Mouse (Mus musculus): Measurements from ENCODE around the gene Rab31. TPM values are rescaled to one million over a fixed set of nuclear protein-coding genes. Genes with fewer than 3 reads are reported as not detected.

Rab31 gene
- polyA plus RNA-seq, 1 experiment = 32.1 TPM

GRCm38 (mm10) chr17:65675985-65676384 lies 96.6 kb downstream of the Rab31 start:
- Histone ChIP-seq H3K36me3 (ENCODE audit: control insufficient read depth, insufficient read depth, low read length) (no peaks in the 10 kb centered on the region), H3K4me3 (ENCODE audit: control insufficient read depth, low read depth, low read length) (no peak overlapping the region), H3K27ac (ENCODE audit: control insufficient read depth, insufficient read depth, low read depth, low read length) (peak overlapping the region; percentile 69), H3K4me1 (ENCODE audit: control insufficient read depth, insufficient read depth, low read length) (peaks cover 6% of the 10 kb centered on the region; the same call in 1 of the 2 replicates), H3K27me3 (ENCODE audit: control insufficient read depth, insufficient read depth, low read length) (no peaks in the 10 kb centered on the region)
- TF ChIP-seq POLR2A (IDR thresholded peaks at IDR 0.05; ENCODE audit: control insufficient read depth, low read depth, low read length) = no peak
- TF ChIP-seq CTCF (IDR thresholded peaks at IDR 0.05; ENCODE audit: control insufficient read depth, insufficient read depth, insufficient replicate concordance, low read depth, low read length) = no peak

GRCm38 (mm10) chr17:65674710-65675171 lies 97.8 kb downstream of the Rab31 start:
- no peaks in the 10 kb centered on the region for H3K27me3 ChIP-seq (ENCODE audit: control insufficient read depth, insufficient read depth, low read length)
- no peaks in the 10 kb centered on the region for H3K36me3 ChIP-seq (ENCODE audit: control insufficient read depth, insufficient read depth, low read length)
- TF ChIP-seq CTCF (IDR thresholded peaks at IDR 0.05; ENCODE audit: control insufficient read depth, insufficient read depth, insufficient replicate concordance, low read depth, low read length) (no peak), POLR2A (IDR thresholded peaks at IDR 0.05; ENCODE audit: control insufficient read depth, low read depth, low read length) (no peak)
- H3K4me3 ChIP-seq (ENCODE audit: control insufficient read depth, low read depth, low read length) = peak overlapping the region; percentile 39
- H3K27ac ChIP-seq (ENCODE audit: control insufficient read depth, insufficient read depth, low read depth, low read length) = peak overlapping the region; percentile 77
- peaks cover 4% of the 10 kb centered on the region; the same call in 1 of the 2 replicates for H3K4me1 ChIP-seq (ENCODE audit: control insufficient read depth, insufficient read depth, low read length)

DNA sequence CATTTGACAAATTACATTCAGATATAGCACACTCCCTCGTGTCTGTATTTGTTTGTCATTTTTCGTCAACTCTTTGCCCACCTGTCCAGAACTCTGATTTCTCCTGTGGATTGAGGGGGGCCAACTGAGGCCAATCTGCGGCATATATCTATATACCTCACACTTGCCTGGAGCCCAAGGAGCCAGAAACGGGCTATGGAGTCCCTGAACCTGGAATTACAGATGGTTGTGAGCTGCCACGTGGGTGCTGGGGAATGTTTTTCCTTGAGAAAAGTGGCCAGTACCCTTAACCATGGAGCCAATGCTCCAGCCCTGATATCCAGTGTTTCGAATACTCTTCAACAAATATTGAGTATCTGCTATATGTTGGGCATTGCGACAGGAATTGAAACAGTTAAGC lies 99.6 kb downstream of the Rab31 start:
- no peaks in the 10 kb centered on the region for H3K36me3 ChIP-seq (ENCODE audit: control insufficient read depth, insufficient read depth, low read length)
- H3K27ac ChIP-seq (ENCODE audit: control insufficient read depth, insufficient read depth, low read depth, low read length) = no peak overlapping the region
- peaks cover 4% of the 10 kb centered on the region; the same call in 1 of the 2 replicates for H3K4me1 ChIP-seq (ENCODE audit: control insufficient read depth, insufficient read depth, low read length)
- TF ChIP-seq CTCF (IDR thresholded peaks at IDR 0.05; ENCODE audit: control insufficient read depth, insufficient read depth, insufficient replicate concordance, low read depth, low read length) = no peak
- TF ChIP-seq POLR2A (IDR thresholded peaks at IDR 0.05; ENCODE audit: control insufficient read depth, low read depth, low read length) = no peak
- no peaks in the 10 kb centered on the region for H3K27me3 ChIP-seq (ENCODE audit: control insufficient read depth, insufficient read depth, low read length)
- H3K4me3 ChIP-seq (ENCODE audit: control insufficient read depth, low read depth, low read length) = no peak overlapping the region; the same call in 1 of the 2 replicates

GRCm38 (mm10) chr17:65669061-65669460 lies 103.5 kb downstream of the Rab31 start:
- Histone ChIP-seq H3K27me3 (ENCODE audit: control insufficient read depth, insufficient read depth, low read length) (no peaks in the 10 kb centered on the region), H3K36me3 (ENCODE audit: control insufficient read depth, insufficient read depth, low read length) (no peaks in the 10 kb centered on the region), H3K4me3 (ENCODE audit: control insufficient read depth, low read depth, low read length) (no peak overlapping the region), H3K4me1 (ENCODE audit: control insufficient read depth, insufficient read depth, low read length) (no peaks in the 10 kb centered on the region; the same call in 1 of the 2 replicates), H3K27ac (ENCODE audit: control insufficient read depth, insufficient read depth, low read depth, low read length) (no peak overlapping the region)
- no peak for TF ChIP-seq POLR2A (IDR thresholded peaks at IDR 0.05; ENCODE audit: control insufficient read depth, low read depth, low read length)
- TF ChIP-seq CTCF (IDR thresholded peaks at IDR 0.05; ENCODE audit: control insufficient read depth, insufficient read depth, insufficient replicate concordance, low read depth, low read length) = no peak

GRCm38 (mm10) chr17:65667792-65668191 lies 104.8 kb downstream of the Rab31 start:
- H3K27me3 ChIP-seq (ENCODE audit: control insufficient read depth, insufficient read depth, low read length) = no peaks in the 10 kb centered on the region
- H3K4me3 ChIP-seq (ENCODE audit: control insufficient read depth, low read depth, low read length) = no peak overlapping the region
- no peaks in the 10 kb centered on the region for H3K36me3 ChIP-seq (ENCODE audit: control insufficient read depth, insufficient read depth, low read length)
- H3K27ac ChIP-seq (ENCODE audit: control insufficient read depth, insufficient read depth, low read depth, low read length) = peak overlapping the region; percentile 41
- H3K4me1 ChIP-seq (ENCODE audit: control insufficient read depth, insufficient read depth, low read length) = peaks cover 3% of the 10 kb centered on the region
- TF ChIP-seq CTCF (IDR thresholded peaks at IDR 0.05; ENCODE audit: control insufficient read depth, insufficient read depth, insufficient replicate concordance, low read depth, low read length) (no peak), POLR2A (IDR thresholded peaks at IDR 0.05; ENCODE audit: control insufficient read depth, low read depth, low read length) (no peak)

DNA sequence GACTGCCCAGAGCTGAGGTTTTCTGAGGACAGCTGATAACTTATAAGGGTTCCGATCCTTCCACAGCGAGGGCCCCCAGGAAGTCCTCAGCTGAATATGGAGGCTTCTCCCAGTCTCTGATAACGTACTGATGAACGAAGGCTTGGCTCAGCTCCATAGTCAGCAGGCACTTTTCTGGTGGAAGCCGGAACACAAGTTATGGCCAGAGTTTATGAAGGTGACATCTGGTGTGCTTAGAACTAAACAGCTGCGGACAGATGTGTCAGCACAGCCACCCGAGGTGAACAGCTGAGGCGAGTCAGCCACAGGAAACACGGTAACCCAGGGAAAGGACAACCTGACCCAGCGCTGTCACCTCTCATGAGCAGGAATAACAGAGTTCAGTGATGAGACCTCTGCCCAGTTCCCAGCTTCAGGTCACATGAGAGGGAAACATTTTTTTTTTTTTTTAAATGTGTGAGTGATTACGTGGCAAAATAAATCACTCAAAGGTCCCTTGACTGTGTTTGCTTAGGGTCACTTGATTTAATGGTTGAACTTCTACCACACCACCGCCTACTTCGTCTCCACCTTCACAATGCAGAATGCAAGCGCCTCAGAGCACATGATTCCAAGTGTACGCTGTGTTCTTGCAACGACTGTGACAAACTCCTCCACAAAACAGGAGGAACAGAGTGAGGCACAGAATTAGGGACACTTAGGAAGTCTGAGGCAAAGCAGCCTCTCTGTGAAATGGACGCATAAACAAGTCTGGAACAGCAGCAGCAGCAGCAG lies 106.0 kb downstream of the Rab31 start:
- no peak for TF ChIP-seq POLR2A (IDR thresholded peaks at IDR 0.05; ENCODE audit: control insufficient read depth, low read depth, low read length)
- TF ChIP-seq CTCF (IDR thresholded peaks at IDR 0.05; ENCODE audit: control insufficient read depth, insufficient read depth, insufficient replicate concordance, low read depth, low read length) = no peak
- H3K36me3 ChIP-seq (ENCODE audit: control insufficient read depth, insufficient read depth, low read length) = no peaks in the 10 kb centered on the region
- H3K27ac ChIP-seq (ENCODE audit: control insufficient read depth, insufficient read depth, low read depth, low read length) = peak overlapping the region; percentile 85
- H3K27me3 ChIP-seq (ENCODE audit: control insufficient read depth, insufficient read depth, low read length) = no peaks in the 10 kb centered on the region
- no peak overlapping the region for H3K4me3 ChIP-seq (ENCODE audit: control insufficient read depth, low read depth, low read length)
- H3K4me1 ChIP-seq (ENCODE audit: control insufficient read depth, insufficient read depth, low read length) = peaks cover 3% of the 10 kb centered on the region

DNA sequence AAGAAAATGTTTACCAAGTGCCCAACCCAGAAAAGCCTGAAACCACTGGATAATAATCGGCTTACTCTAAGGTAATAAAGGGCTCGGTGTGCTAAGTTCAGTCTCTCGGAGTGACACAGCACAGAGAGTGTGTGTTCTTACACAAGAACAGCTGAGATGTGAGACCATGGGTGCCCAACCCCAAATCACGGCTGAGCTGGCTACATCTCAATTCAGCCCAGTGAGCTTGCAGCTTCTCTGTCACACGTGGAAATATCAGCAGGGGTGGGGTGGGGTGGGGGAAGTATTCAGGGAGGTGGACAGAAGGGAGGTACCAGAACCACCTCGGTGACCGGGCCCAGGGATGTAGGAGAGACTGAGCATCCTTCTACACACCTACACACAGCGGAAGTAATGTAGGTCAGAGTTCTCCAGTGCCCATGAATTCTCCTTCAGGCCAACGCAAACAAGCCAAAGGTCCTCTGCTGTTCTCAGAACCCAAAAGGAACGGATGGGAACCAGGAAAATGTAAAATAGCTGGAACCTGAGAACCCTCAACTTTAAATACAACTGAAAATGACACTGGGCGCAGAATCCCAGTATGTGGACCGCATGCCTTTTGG lies 106.7 kb downstream of the Rab31 start:
- TF ChIP-seq CTCF (IDR thresholded peaks at IDR 0.05; ENCODE audit: control insufficient read depth, insufficient read depth, insufficient replicate concordance, low read depth, low read length) = no peak
- TF ChIP-seq POLR2A (IDR thresholded peaks at IDR 0.05; ENCODE audit: control insufficient read depth, low read depth, low read length) = no peak
- Histone ChIP-seq H3K27ac (ENCODE audit: control insufficient read depth, insufficient read depth, low read depth, low read length) (peak overlapping the region; percentile 85), H3K36me3 (ENCODE audit: control insufficient read depth, insufficient read depth, low read length) (no peaks in the 10 kb centered on the region), H3K4me1 (ENCODE audit: control insufficient read depth, insufficient read depth, low read length) (peaks cover 3% of the 10 kb centered on the region), H3K27me3 (ENCODE audit: control insufficient read depth, insufficient read depth, low read length) (no peaks in the 10 kb centered on the region), H3K4me3 (ENCODE audit: control insufficient read depth, low read depth, low read length) (no peak overlapping the region)
